Mouse (Mus musculus) layer of hippocampus, adult 6 months (tissue): ENCODE data around the gene Ifnlr1. TPM values are rescaled to one million over a fixed set of nuclear protein-coding genes. Genes with fewer than 3 reads are reported as not detected.

Experiments used
- long read RNA-seq, 2 experiments: library from polyadenylated mRNA; unstranded; transcript quantifications; one replicate each; pipeline ENCODE4 v2.0.0; 2019 to 2020
- polyA plus RNA-seq: library from polyadenylated mRNA; unstranded; fragments of <200 nt; fragmentation: Nextera tagmentation; gene quantifications from 2 replicates; pipeline ENCODE4 v1.2.3, GENCODE M21; 2021

Gene Ifnlr1
- polyA plus RNA-seq = 0.06 and 0.08 TPM in 2 replicates
- long read RNA-seq, experiment 1 = 0 reads
- long read RNA-seq, experiment 2 = 0 reads

GRCm38 (mm10) chr4:135685906-135686567, at the start of gene Ifnlr1:
Gene Ifnlr1 (plus strand): TSS chr4:135686287.

GRCm38 (mm10) chr4:135727817-135728216, 41.7 kb downstream of the Ifnlr1 start, which contains the start of gene Il22ra1:
Gene Il22ra1 (plus strand): TSS chr4:135728172.

Other genes starting within 250 kb of the Ifnlr1 start
- 2.2 and 3.3 TPM in 2 replicates for gene Stpg1, start 191.5 kb upstream of the Ifnlr1 start, polyA plus RNA-seq
- gene Nipal3, start 191.2 kb upstream of the Ifnlr1 start, polyA plus RNA-seq = 14.2 and 16.4 TPM in 2 replicates
- 0.34 and 0.44 TPM in 2 replicates for gene Grhl3, start 112.7 kb upstream of the Ifnlr1 start, polyA plus RNA-seq
- gene Il22ra1, start 41.9 kb downstream of the Ifnlr1 start, polyA plus RNA-seq = not detected in 2 replicates
- gene Myom3, start 73.4 kb downstream of the Ifnlr1 start, polyA plus RNA-seq = 0.26 and 0.36 TPM in 2 replicates
- 45.7 and 54.8 TPM in 2 replicates for gene Srsf10, start 169.5 kb downstream of the Ifnlr1 start, polyA plus RNA-seq
- 41.8 and 60.3 TPM in 2 replicates for gene Pnrc2, start 187.6 kb downstream of the Ifnlr1 start, polyA plus RNA-seq
- 0.04 and 0.16 TPM in 2 replicates for gene Cnr2, start 209.1 kb downstream of the Ifnlr1 start, polyA plus RNA-seq
- gene Fuca1, start 234.4 kb downstream of the Ifnlr1 start, polyA plus RNA-seq = 62.6 and 88.8 TPM in 2 replicates